Mouse (Mus musculus): ENCODE measurements around the gene Gga1.

DNA sequence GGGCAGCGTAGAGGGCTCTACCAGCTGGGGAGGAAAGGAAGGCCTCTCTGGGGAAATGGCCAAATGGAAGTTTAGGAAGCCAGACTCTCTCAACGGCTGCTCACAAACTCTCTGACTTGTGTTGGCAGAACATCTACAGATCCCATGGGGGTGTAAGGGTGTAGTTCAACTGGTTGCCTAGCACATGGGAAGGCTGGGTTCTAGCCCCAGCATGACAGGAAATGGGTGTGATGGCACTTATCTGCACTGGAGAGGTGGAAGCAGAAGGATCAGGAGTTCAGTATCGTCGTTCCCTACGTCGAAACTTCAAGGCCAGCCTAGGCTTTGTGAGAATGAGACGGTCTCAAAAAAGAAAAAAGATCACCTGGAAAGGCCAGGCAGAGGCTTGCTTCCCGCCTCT, 32.0 kb downstream of the Gga1 start:
- no peak for TF ChIP-seq CTCF (conservative IDR thresholded peaks at IDR 0.05; ENCODE audit: insufficient read depth, insufficient read length, low read depth, low read length)
- TF ChIP-seq POLR2A (IDR thresholded peaks at IDR 0.05; ENCODE audit: low read depth, low read length): no peak

All from kidney, adult 2 months (tissue).